Comparison of ENCODE assay signal across 19 mouse cellular contexts in genomic region chr2:70399441-70400115, GRCm38 (mm10).
DNase-seq lines count a peak whose midpoint lies in the region; ATAC-seq and TF ChIP-seq lines count a peak whose summit lies in the region.
"Had no signal": no experiment of that assay in that cellular context is flagged by ENCODE, and none has a peak within 500 bp of the region (broad histone marks: within the 10 kb centered on the region; RNA-seq: fewer than 3 reads in every experiment).

No protein-coding gene starts in this region.

- no peak overlapping the region for H3K4me2 ChIP-seq in kidney, embryonic 16.5 days (replicated peaks; ENCODE audit: low read depth, low read length)
- H3K4me2 ChIP-seq: embryonic facial prominence, embryonic 12.5 days; forebrain, embryonic 12.5 days; liver, embryonic 13.5 days; lung, embryonic 15.5 days; midbrain, embryonic 15.5 days; stomach, embryonic 15.5 days had no signal

- 0 out of 2 replicates have a peak, but pooled peaks have one; percentile 15 for ATAC-seq in kidney, embryonic 16.5 days (ENCODE audit: low FRiP score, low TSS enrichment)
- no peak for ATAC-seq in erythroblast, adult 5-6 weeks (replicated peaks; ENCODE audit: low FRiP score, poor library complexity, severe bottlenecking)
- ATAC-seq: inflammation-experienced regulatory T-cells, adult 6 months; midbrain, embryonic 15.5 days had no signal

- H3K27ac ChIP-seq in gastrocnemius, adult 2 months = no peak overlapping the region
- peak overlapping the region; percentile 57; the same call in 1 of the 2 replicates for H3K27ac ChIP-seq in embryonic facial prominence, embryonic 10.5 days (replicated peaks)
- H3K27ac ChIP-seq in kidney, embryonic 16.5 days (ENCODE audit: low read length) = no peak overlapping the region
- H3K27ac ChIP-seq: embryonic facial prominence, embryonic 12.5 days; forebrain, embryonic 12.5 days; liver, embryonic 13.5 days; lung, embryonic 15.5 days; macrophage; midbrain, embryonic 15.5 days; stomach, embryonic 15.5 days had no signal

- no peaks in the 10 kb centered on the region for H3K9me3 ChIP-seq in embryonic facial prominence, embryonic 10.5 days
- no peaks in the 10 kb centered on the region for H3K9me3 ChIP-seq in kidney, embryonic 16.5 days (ENCODE audit: low read length)
- H3K9me3 ChIP-seq: embryonic facial prominence, embryonic 12.5 days; forebrain, embryonic 12.5 days; liver, embryonic 13.5 days; lung, embryonic 15.5 days; midbrain, embryonic 15.5 days; stomach, embryonic 15.5 days had no signal

- DNase-seq in gastrocnemius, postnatal 25 days = peak; percentile 16
- DNase-seq in gastrocnemius, adult 2 months = no peak
- DNase-seq in 3T3-L1 (ENCODE audit: low read depth, low spot score) = peak; percentile 28
- peak; percentile 39 for DNase-seq in embryonic facial prominence, embryonic 10.5 days (ENCODE audit: low spot score)
- DNase-seq in natural killer cell, adult 2 months (ENCODE audit: low spot score in 2 of 2) = no peak
- no peak for DNase-seq in thymus, postnatal 4 days
- DNase-seq: cerebellum, adult 9-11 months; heart, adult 18-20 months; liver, embryonic 13.5 days; thymus, adult 2 months had no signal

- H3K4me1 ChIP-seq in embryonic facial prominence, embryonic 10.5 days = peaks cover 37% of the 10 kb centered on the region
- peaks cover 11% of the 10 kb centered on the region; the same call in 1 of the 2 replicates for H3K4me1 ChIP-seq in kidney, embryonic 16.5 days (ENCODE audit: insufficient read depth, low read length)
- H3K4me1 ChIP-seq: forebrain, embryonic 12.5 days; liver, embryonic 13.5 days; lung, embryonic 15.5 days; midbrain, embryonic 15.5 days; stomach, embryonic 15.5 days had no signal

- 64% methylated on average over 15 of the region's 15 CpGs for WGBS in embryonic facial prominence, embryonic 10.5 days
- 74% methylated on average over 15 of the region's 15 CpGs for WGBS in kidney, embryonic 16.5 days

- intact Hi-C loops in gastrocnemius, adult 2 months (cut with DNase I) = no loop called here

- H3K27me3 ChIP-seq in embryonic facial prominence, embryonic 10.5 days (replicated peaks; ENCODE audit: low read depth, poor library complexity, severe bottlenecking) = no peaks in the 10 kb centered on the region
- no peaks in the 10 kb centered on the region for H3K27me3 ChIP-seq in kidney, embryonic 16.5 days (ENCODE audit: insufficient read depth, low read length)
- H3K27me3 ChIP-seq: embryonic facial prominence, embryonic 12.5 days; forebrain, embryonic 12.5 days; liver, embryonic 13.5 days; lung, embryonic 15.5 days; midbrain, embryonic 15.5 days; stomach, embryonic 15.5 days had no signal

- TF ChIP-seq CTCF in gastrocnemius, adult 2 months (IDR thresholded peaks at IDR 0.05) = no peak

- H3K36me3 ChIP-seq in embryonic facial prominence, embryonic 10.5 days (replicated peaks) = no peaks in the 10 kb centered on the region
- no peaks in the 10 kb centered on the region for H3K36me3 ChIP-seq in kidney, embryonic 16.5 days (ENCODE audit: insufficient read depth, low read length)
- H3K36me3 ChIP-seq: embryonic facial prominence, embryonic 12.5 days; forebrain, embryonic 12.5 days; liver, embryonic 13.5 days; lung, embryonic 15.5 days; midbrain, embryonic 15.5 days; stomach, embryonic 15.5 days had no signal

- H3K9ac ChIP-seq in kidney, embryonic 16.5 days (replicated peaks; ENCODE audit: low read length) = no peak overlapping the region
- H3K9ac ChIP-seq: embryonic facial prominence, embryonic 12.5 days; forebrain, embryonic 12.5 days; liver, embryonic 13.5 days; lung, embryonic 15.5 days; midbrain, embryonic 15.5 days; stomach, embryonic 15.5 days had no signal

- H3K4me3 ChIP-seq in gastrocnemius, adult 2 months = no peak overlapping the region
- H3K4me3 ChIP-seq in embryonic facial prominence, embryonic 10.5 days = no peak overlapping the region
- H3K4me3 ChIP-seq in kidney, embryonic 16.5 days (ENCODE audit: low read length) = no peak overlapping the region
- H3K4me3 ChIP-seq: embryonic facial prominence, embryonic 12.5 days; forebrain, embryonic 12.5 days; liver, embryonic 13.5 days; lung, embryonic 15.5 days; midbrain, embryonic 15.5 days; stomach, embryonic 15.5 days had no signal

Comparison
In these comparisons a context has a peak if more than half of its experiments do, and no peak if none do; other contexts are left out.
1. DNase-seq: peak in gastrocnemius, postnatal 25 days (single experiment), 3T3-L1 (single experiment) and embryonic facial prominence, embryonic 10.5 days (single experiment); none in gastrocnemius, adult 2 months (single experiment), natural killer cell, adult 2 months (0 of 2) and thymus, postnatal 4 days (single experiment).